Mouse (Mus musculus): Measurements from ENCODE around the gene Ctcfl. TPM values are rescaled to one million over a fixed set of nuclear protein-coding genes. Genes with fewer than 3 reads are reported as not detected.
"Not testable (repeated sequence)": the region's sequence is repeated elsewhere in the genome, so short reads cannot be mapped to it uniquely, and the experiment has no call there.

Gene Ctcfl
- polyA plus RNA-seq, 1 experiment, result not detected

GRCm38 (mm10) chr2:173143611-173144010 lies 24.3 kb upstream of the Ctcfl start:
- DNase-seq (ENCODE audit: low spot score), result no peak

- no peak for DNase-seq (ENCODE audit: low spot score)
These were observed 19.3 kb upstream of the Ctcfl start for GRCm38 (mm10) chr2:173138323-173139239.

- DNase-seq (ENCODE audit: low spot score), result no peak
These were observed 15.4 kb upstream of the Ctcfl start for GRCm38 (mm10) chr2:173134695-173135094.

- DNase-seq (ENCODE audit: low spot score), result no peak
These were observed 13.5 kb upstream of the Ctcfl start for GRCm38 (mm10) chr2:173132794-173133300.

GRCm38 (mm10) chr2:173132262-173132661 lies 12.9 kb upstream of the Ctcfl start:
- DNase-seq (ENCODE audit: low spot score), result no peak

- DNase-seq (ENCODE audit: low spot score), result no peak
These were observed 9.8 kb upstream of the Ctcfl start for GRCm38 (mm10) chr2:173129111-173129510.

- DNase-seq (ENCODE audit: low spot score), result no peak
These were observed 7.1 kb upstream of the Ctcfl start for GRCm38 (mm10) chr2:173126386-173126785.

- DNase-seq (ENCODE audit: low spot score), result no peak
These were observed 4.9 kb upstream of the Ctcfl start for GRCm38 (mm10) chr2:173124022-173124735.

- DNase-seq (ENCODE audit: low spot score), result not testable (repeated sequence)
These were observed 792 bp upstream of the Ctcfl start for GRCm38 (mm10) chr2:173120117-173120516.

- not testable (repeated sequence) for DNase-seq (ENCODE audit: low spot score)
These were observed 5.5 kb downstream of the Ctcfl start for GRCm38 (mm10) chr2:173113796-173114195.

GRCm38 (mm10) chr2:173110571-173110970 lies 8.8 kb downstream of the Ctcfl start:
- no peak for DNase-seq (ENCODE audit: low spot score)

GRCm38 (mm10) chr2:173109510-173109909 lies 9.8 kb downstream of the Ctcfl start:
- DNase-seq (ENCODE audit: low spot score), result no peak

GRCm38 (mm10) chr2:173108509-173109190 lies 10.7 kb downstream of the Ctcfl start:
- no peak for DNase-seq (ENCODE audit: low spot score)

- no peak for DNase-seq (ENCODE audit: low spot score)
These were observed 12.2 kb downstream of the Ctcfl start for GRCm38 (mm10) chr2:173106889-173107785.

- DNase-seq (ENCODE audit: low spot score), result no peak
These were observed 12.9 kb downstream of the Ctcfl start for GRCm38 (mm10) chr2:173106409-173106808.

GRCm38 (mm10) chr2:173097337-173097736 lies 22.0 kb downstream of the Ctcfl start:
- DNase-seq (ENCODE audit: low spot score), result not testable (repeated sequence)

- peak; percentile 66 for DNase-seq (ENCODE audit: low spot score)
These were observed 29.9 kb downstream of the Ctcfl start for GRCm38 (mm10) chr2:173089437-173089836.

GRCm38 (mm10) chr2:173087405-173087804 lies 31.9 kb downstream of the Ctcfl start:
- no peak for DNase-seq (ENCODE audit: low spot score)

GRCm38 (mm10) chr2:173085763-173086162 lies 33.6 kb downstream of the Ctcfl start:
- no peak for DNase-seq (ENCODE audit: low spot score)

GRCm38 (mm10) chr2:173084871-173085270 lies 34.5 kb downstream of the Ctcfl start:
- DNase-seq (ENCODE audit: low spot score), result no peak

Measured in urinary bladder, adult 2 months (tissue).